Mouse (Mus musculus) CD4-positive helper T cell, adult 2 months (primary cell): ENCODE results near the gene Mup5.
"Not testable (repeated sequence)": the region's sequence is repeated elsewhere in the genome, so short reads cannot be mapped to it uniquely, and the experiment has no call there.

ENCODE experiments used
- DNase-seq: peaks from one replicate; pipeline ENCODE4 v3.0.0-alpha.2; 2012; ENCODE audit warnings: low read depth, missing footprints, low spot score

Gene Mup5

GRCm38 (mm10) chr4:61834952-61835708 is at the start of gene Mup5:
TSS of gene Mup5 (minus strand) at chr4:61835233.
- DNase-seq: no peak

GRCm38 (mm10) chr4:61858160-61858559 is 23.1 kb upstream of the Mup5 start:
- DNase-seq: no peak

GRCm38 (mm10) chr4:61855831-61856698 is 21.0 kb upstream of the Mup5 start:
- DNase-seq: no peak

- DNase-seq: no peak
Observed at GRCm38 (mm10) chr4:61855344-61855743, 20.3 kb upstream of the Mup5 start.

- no peak for DNase-seq
Observed at GRCm38 (mm10) chr4:61844758-61845455, 9.9 kb upstream of the Mup5 start.

GRCm38 (mm10) chr4:61829211-61829610 is 5.8 kb downstream of the Mup5 start:
- no peak for DNase-seq

GRCm38 (mm10) chr4:61823185-61823584 is 11.8 kb downstream of the Mup5 start:
- no peak for DNase-seq

GRCm38 (mm10) chr4:61822541-61822940 is 12.5 kb downstream of the Mup5 start:
- not testable (repeated sequence) for DNase-seq

- no peak for DNase-seq
Observed at GRCm38 (mm10) chr4:61815602-61816001, 19.4 kb downstream of the Mup5 start.

- no peak for DNase-seq
Observed at GRCm38 (mm10) chr4:61813435-61813834, 21.6 kb downstream of the Mup5 start.

GRCm38 (mm10) chr4:61811193-61811592 is 23.8 kb downstream of the Mup5 start:
- not testable (repeated sequence) for DNase-seq

- DNase-seq: not testable (repeated sequence)
Observed at GRCm38 (mm10) chr4:61808926-61809325, 26.1 kb downstream of the Mup5 start.

- DNase-seq: not testable (repeated sequence)
Observed at GRCm38 (mm10) chr4:61789699-61790098, 45.3 kb downstream of the Mup5 start.

- not testable (repeated sequence) for DNase-seq
Observed at GRCm38 (mm10) chr4:61784231-61784630, 50.8 kb downstream of the Mup5 start.

GRCm38 (mm10) chr4:61782169-61782568 is 52.9 kb downstream of the Mup5 start, which contains the start of gene Mup19:
TSS of gene Mup19 (minus strand) at chr4:61782269.
- DNase-seq: not testable (repeated sequence)
